Mouse (Mus musculus) CH12.LX (cell line): Measurements from ENCODE around the gene Bach2. TPM values are rescaled to one million over a fixed set of nuclear protein-coding genes. Genes with fewer than 3 reads are reported as not detected.

Experiments used
- DNase-seq: peaks from one replicate; pipeline ENCODE4 v3.0.0-alpha.2; 2013; ENCODE audit errors: extremely low read depth
- H3K27ac ChIP-seq: 2 replicates; pipeline ENCODE4 v1.5.1; 2012; ENCODE audit warnings: low read depth, mild to moderate bottlenecking, control low read depth, moderate library complexity; ENCODE audit not compliant: insufficient read depth
- H3K27me3 ChIP-seq: replicated peaks from 2 replicates; pipeline ENCODE3; 2012; ENCODE audit warnings: inconsistent platforms
- H3K36me3 ChIP-seq, 2 experiments: replicated peaks in 1 of 2; 2 replicates each; pipeline versions ENCODE3 to v1.6.1; 2012; ENCODE audit warnings: inconsistent platforms in 1 of 2, low read length in 1 of 2, mild to moderate bottlenecking in 1 of 2, mixed read lengths in 1 of 2, moderate library complexity in 1 of 2; ENCODE audit not compliant: control insufficient read depth in 1 of 2, insufficient read depth in 1 of 2
- H3K4me1 ChIP-seq, 2 experiments: 2 replicates each; pipeline ENCODE4 v1.6.1; 2012; ENCODE audit warnings: inconsistent platforms in 1 of 2, moderate library complexity in 1 of 2; ENCODE audit not compliant: insufficient read depth in 2 of 2, control insufficient read depth in 1 of 2
- H3K4me2 ChIP-seq: 2 replicates; pipeline ENCODE4 v1.6.1; 2012; ENCODE audit warnings: low read depth, mild to moderate bottlenecking, control low read depth; ENCODE audit not compliant: poor library complexity, insufficient read depth, severe bottlenecking
- H3K4me3 ChIP-seq, 3 experiments: fragments of 150-350 bp in 1 of 3; sonication (generic) in 1 of 3; replicated peaks in 1 of 3; 2 replicates each; pipeline versions ENCODE3 to v1.5.1; 2011 to 2012; ENCODE audit warnings: low read depth in 2 of 3, low read length in 2 of 3, mild to moderate bottlenecking in 2 of 3, moderate library complexity in 2 of 3, control low read depth in 1 of 3, improper control_type of control experiment in 1 of 3, inconsistent platforms in 1 of 3, mixed read lengths in 1 of 3; ENCODE audit not compliant: poor library complexity in 1 of 3
- H3K79me2 ChIP-seq: replicated peaks from 2 replicates; pipeline ENCODE4 v1.6.1; 2012; ENCODE audit warnings: mild to moderate bottlenecking, moderate library complexity; ENCODE audit not compliant: control insufficient read depth, poor library complexity, insufficient read depth, severe bottlenecking; ENCODE audit errors: extremely low read depth
- H3K9ac ChIP-seq: 2 replicates; pipeline ENCODE4 v1.6.1; 2012; ENCODE audit warnings: low read depth, mild to moderate bottlenecking, control low read depth, moderate library complexity; ENCODE audit not compliant: insufficient read depth
- H3K9me3 ChIP-seq: replicated peaks from 2 replicates; pipeline ENCODE3; 2012; ENCODE audit warnings: low read length, inconsistent platforms, mixed read lengths
- BHLHE40 ChIP-seq: IDR thresholded peaks from 2 replicates; pipeline ENCODE4 v1.6.1; 2011; ENCODE audit warnings: mild to moderate bottlenecking, low read depth, low read length, improper control_type of control experiment
- CHD2 ChIP-seq: IDR thresholded peaks from 2 replicates; pipeline ENCODE4 v1.6.1; 2011; ENCODE audit warnings: low read length, improper control_type of control experiment
- CTCF ChIP-seq, 2 experiments: IDR thresholded peaks in 1 of 2; conservative IDR thresholded peaks in 1 of 2; 2 replicates each; pipeline ENCODE4 v1.5.1; 2011 to 2012; ENCODE audit warnings: low read depth in 2 of 2, low read length in 2 of 2, improper control_type of control experiment in 1 of 2, inconsistent platforms in 1 of 2, mild to moderate bottlenecking in 1 of 2, moderate library complexity in 1 of 2
- EP300 ChIP-seq: IDR thresholded peaks from 2 replicates; pipeline ENCODE4 v1.6.1; 2011; ENCODE audit warnings: low read length, improper control_type of control experiment
- ETS1 ChIP-seq: conservative IDR thresholded peaks from 2 replicates; pipeline ENCODE4 v1.6.1; 2012; ENCODE audit warnings: low read depth, mild to moderate bottlenecking, inconsistent platforms, low read length, improper control_type of control experiment, moderate library complexity
- GABPA ChIP-seq: IDR thresholded peaks from 2 replicates; pipeline ENCODE4 v1.6.1; 2012; ENCODE audit warnings: low read depth, low read length, improper control_type of control experiment, inconsistent platforms; ENCODE audit not compliant: insufficient replicate concordance
- IRF4 ChIP-seq: IDR thresholded peaks from 2 replicates; pipeline ENCODE4 v1.6.1; 2014; ENCODE audit warnings: low read depth, mild to moderate bottlenecking, inconsistent platforms, low read length, improper control_type of control experiment
- JUN ChIP-seq: IDR thresholded peaks from 2 replicates; pipeline ENCODE4 v1.6.1; 2011; ENCODE audit warnings: low read depth, mild to moderate bottlenecking, low read length, improper control_type of control experiment, moderate library complexity; ENCODE audit not compliant: insufficient read depth
- JUND ChIP-seq: conservative IDR thresholded peaks from 2 replicates; pipeline ENCODE4 v1.6.1; 2011; ENCODE audit warnings: low read depth, low read length, improper control_type of control experiment
- KAT2A ChIP-seq: IDR thresholded peaks from 2 replicates; pipeline ENCODE4 v1.6.1; 2012; ENCODE audit warnings: low read length, improper control_type of control experiment, inconsistent platforms; ENCODE audit not compliant: insufficient replicate concordance
- MAZ ChIP-seq: IDR thresholded peaks from 2 replicates; pipeline ENCODE4 v1.6.1; 2012; ENCODE audit warnings: low read depth, mild to moderate bottlenecking, inconsistent platforms, low read length, improper control_type of control experiment, moderate library complexity
- MXI1 ChIP-seq: IDR thresholded peaks from 2 replicates; pipeline ENCODE4 v1.6.1; 2011; ENCODE audit warnings: mild to moderate bottlenecking, low read depth, low read length, improper control_type of control experiment
- MYC ChIP-seq: IDR thresholded peaks from 2 replicates; pipeline ENCODE4 v1.6.1; 2011; ENCODE audit warnings: low read depth, mild to moderate bottlenecking, improper control_type of control experiment, low read length
- PAX5 ChIP-seq: IDR thresholded peaks from 2 replicates; pipeline ENCODE4 v1.6.1; 2012; ENCODE audit warnings: low read length, inconsistent platforms, mixed read lengths
- POLR2A ChIP-seq: IDR thresholded peaks from 2 replicates; pipeline ENCODE4 v1.6.1; 2011; ENCODE audit warnings: low read depth, mild to moderate bottlenecking, improper control_type of control experiment, low read length
- POLR2AphosphoS2 ChIP-seq: IDR thresholded peaks from 2 replicates; pipeline ENCODE4 v1.6.1; 2011; ENCODE audit warnings: low read depth, low read length, improper control_type of control experiment
- SIN3A ChIP-seq: IDR thresholded peaks from 2 replicates; pipeline ENCODE4 v1.6.1; 2012; ENCODE audit warnings: low read length, improper control_type of control experiment, inconsistent platforms
- UBTF ChIP-seq: IDR thresholded peaks from 2 replicates; pipeline ENCODE4 v1.6.1; 2012; ENCODE audit warnings: low read depth, mild to moderate bottlenecking, inconsistent platforms, low read length, improper control_type of control experiment, moderate library complexity
- USF1 ChIP-seq: IDR thresholded peaks from 2 replicates; pipeline ENCODE4 v1.6.1; 2014; ENCODE audit warnings: low read depth, mild to moderate bottlenecking, inconsistent platforms, low read length, improper control_type of control experiment
- ZMIZ1 ChIP-seq: IDR thresholded peaks from 2 replicates; pipeline ENCODE4 v1.6.1; 2012; ENCODE audit warnings: low read depth, mild to moderate bottlenecking, inconsistent platforms, low read length, improper control_type of control experiment
- dilution Hi-C: fragments of 300-500 bp; cut with MboI; formaldehyde crosslinking; loops from 2 replicates; pipeline ENCODE4 v1.14.3; 2020; ENCODE audit warnings: low sequenced_read_pairs; ENCODE audit not compliant: extremely low pct_unique_long_range_greater_than_20kb, extremely low pct_ligation_motif_present
- in situ Hi-C: fragments of 300-500 bp; cut with MboI; formaldehyde crosslinking; loops from 3 replicates; pipeline ENCODE4 v1.14.3; 2019; ENCODE audit warnings: low sequenced_read_pairs, low pct_ligation_motif_present, low pct_unique_long_range_greater_than_20kb, mixed read lengths
- polyA plus RNA-seq: library from polyadenylated mRNA; unstranded; fragments of >175 nt; gene quantifications from 2 replicates; pipeline ENCODE4 v1.2.1, GENCODE M21; 2012; ENCODE audit warnings: low read depth; ENCODE audit not compliant: insufficient read length
- total RNA-seq, 2 experiments: library from RNA; depleted of rRNA; stranded (reverse); fragments of 300-350 nt in 1 of 2; fragments of >200 nt in 1 of 2; gene quantifications; 2 replicates each; pipeline ENCODE4 v1.2.3; 2012 to 2014

Gene Bach2
- total and polyA plus RNA-seq, 3 experiments = 0.11 TPM; not detected in 2

- no peak; the same call in 1 of the 2 replicates for TF ChIP-seq JUND
- no peak for TF ChIP-seq KAT2A
- TF ChIP-seq POLR2A = no peak
- 0 out of 2 replicates have a peak, but pooled peaks have one; percentile 18 for TF ChIP-seq BHLHE40
- TF ChIP-seq CTCF (conservative IDR thresholded peaks at IDR 0.05 in 1 of 2, IDR thresholded peaks at IDR 0.05 in 1 of 2; ENCODE audit: low read depth in 2 of 2, low read length in 2 of 2) = peak in 1 of 2 experiments; percentile 27; a peak in 2 of 4 replicates
- 0 out of 2 replicates have a peak, but pooled peaks have one; percentile 17 for TF ChIP-seq ETS1
- TF ChIP-seq JUN = no peak
- no peak for TF ChIP-seq MAZ
- TF ChIP-seq ZMIZ1 = no peak
- no peak for TF ChIP-seq USF1
- TF ChIP-seq MYC = 0 out of 2 replicates have a peak, but pooled peaks have one; percentile 27
Observed at GRCm38 (mm10) chr4:32405985-32406384, 167.4 kb downstream of the Bach2 start (continued).

- dilution Hi-C loops (no loop called here), in situ Hi-C loops (loop anchor here (5.0 kb wide), 1 partner anchor 46 kb away; no protein-coding TSS in a partner anchor)
- Histone ChIP-seq H3K9ac (no peak overlapping the region), H3K4me3 (no peak overlapping the region), H3K4me1 (peaks cover 4 to 36% of the 10 kb centered on the region in 2 experiments), H3K27ac (no peak overlapping the region), H3K4me2 (no peak overlapping the region), H3K27me3 (peaks cover 5% of the 10 kb centered on the region), H3K36me3 (no peaks in the 10 kb centered on the region), H3K9me3 (no peaks in the 10 kb centered on the region)
- no peak for DNase-seq
- no peak for TF ChIP-seq SIN3A
- no peak for TF ChIP-seq MYC
- no peak for TF ChIP-seq POLR2AphosphoS2
- TF ChIP-seq GABPA = no peak
- no peak for TF ChIP-seq ETS1
- no peak for TF ChIP-seq JUND
- TF ChIP-seq ZMIZ1 = no peak
- no peak for TF ChIP-seq EP300
- no peak for TF ChIP-seq CTCF (conservative IDR thresholded peaks at IDR 0.05 in 1 of 2, IDR thresholded peaks at IDR 0.05 in 1 of 2; ENCODE audit: low read depth in 2 of 2, low read length in 2 of 2)
- no peak for TF ChIP-seq CHD2
- no peak for TF ChIP-seq UBTF
- TF ChIP-seq MAZ = no peak
- no peak for TF ChIP-seq JUN
- no peak for TF ChIP-seq IRF4
- no peak for TF ChIP-seq PAX5
- no peak for TF ChIP-seq MXI1
- TF ChIP-seq, all 38 proteins: peak for 0
- no peaks in the 10 kb centered on the region for H3K79me2 ChIP-seq
Observed at GRCm38 (mm10) chr4:32408535-32408934, 169.9 kb downstream of the Bach2 start.
